Mouse (Mus musculus) left cerebral cortex, adult 6 months (tissue): Measurements from ENCODE around the gene Myt1l. TPM values are rescaled to one million over a fixed set of nuclear protein-coding genes. Genes with fewer than 3 reads are reported as not detected.

ENCODE experiments used
- long read RNA-seq, 2 experiments: library from polyadenylated mRNA; unstranded; transcript quantifications; one replicate each; pipeline ENCODE4 v2.0.0; 2019 to 2020
- polyA plus RNA-seq: library from polyadenylated mRNA; unstranded; fragments of <200 nt; fragmentation: Nextera tagmentation; gene quantifications from 2 replicates; pipeline ENCODE4 v1.2.3, GENCODE M21; 2021

Myt1l gene
- polyA plus RNA-seq = 124 and 132 TPM in 2 replicates
- long read RNA-seq, experiment 1, full-length matches to known transcripts = 10 of 210 reads
- long read RNA-seq, experiment 1, partial matches to known transcripts = 112 of 210 reads
- long read RNA-seq, experiment 1, other reads (novel, unspliced or antisense) = 88 of 210 reads
- long read RNA-seq, experiment 2, full-length matches to known transcripts = 5 of 258 reads
- long read RNA-seq, experiment 2, partial matches to known transcripts = 145 of 258 reads
- long read RNA-seq, experiment 2, other reads (novel, unspliced or antisense) = 108 of 258 reads

DNA sequence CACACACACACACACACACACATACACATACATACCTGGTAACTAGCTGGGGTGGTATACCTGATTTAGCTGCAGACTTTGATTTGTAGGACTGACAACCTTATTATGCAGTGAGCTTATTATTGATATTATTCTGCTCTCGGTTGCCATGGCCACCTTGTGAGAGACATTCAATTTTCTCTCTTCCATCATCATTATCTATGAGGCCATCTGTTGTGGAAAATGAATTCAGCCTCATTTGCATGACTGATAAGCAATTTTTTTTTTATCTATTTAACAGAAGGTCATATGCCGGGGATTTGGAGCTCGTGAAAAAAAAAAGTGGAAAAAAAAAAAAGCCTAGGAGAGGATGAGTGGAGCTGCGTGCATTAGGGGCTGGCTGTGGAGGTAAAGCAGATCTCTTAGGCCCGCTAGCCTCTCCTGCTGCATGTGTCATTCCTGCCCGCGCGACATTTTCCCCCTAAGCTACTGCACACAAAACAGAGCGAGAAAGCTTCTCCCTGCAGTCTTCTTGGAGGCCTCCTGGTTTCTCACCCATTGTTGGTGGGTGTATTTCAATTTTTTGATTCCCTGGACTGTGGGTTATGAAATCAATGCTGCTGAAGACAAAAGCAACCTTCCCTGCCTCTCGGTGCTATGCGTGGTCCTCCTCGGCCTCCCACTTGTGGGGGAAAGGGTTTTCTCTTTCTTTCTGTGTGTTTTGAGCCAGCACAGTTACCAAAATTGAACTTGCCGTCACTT, at the start of gene Myt1l:
Myt1l (plus strand) TSS at position 354 of the 741 bp plus-strand sequence.

DNA sequence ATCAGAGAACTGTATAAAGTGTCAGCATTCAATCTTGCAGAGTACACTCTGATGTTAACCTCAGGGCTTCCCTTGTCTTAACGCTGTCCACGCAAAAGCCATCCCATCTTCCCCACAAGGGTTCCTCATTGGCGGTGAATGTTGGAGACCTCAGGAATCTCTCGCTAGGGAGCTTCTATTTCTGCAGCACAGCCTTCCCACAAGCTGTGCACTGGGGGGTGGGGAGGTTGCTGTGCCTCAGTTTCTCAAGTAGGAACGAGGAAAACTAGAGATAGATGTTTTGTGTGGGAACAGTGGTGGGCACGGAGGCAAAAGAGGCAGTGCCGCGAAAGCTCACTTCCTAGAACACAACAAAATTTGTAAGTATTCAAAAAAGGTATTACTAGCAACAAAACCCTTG, 409.1 kb downstream of the Myt1l start, which contains the start of gene Pxdn:
Pxdn (plus strand) TSS at position 301 of the 400 bp plus-strand sequence.

